Mouse (Mus musculus) central nervous system, embryonic 11.5 days (tissue): ENCODE data around the gene Adra2c. TPM values are rescaled to one million over a fixed set of nuclear protein-coding genes. Genes with fewer than 3 reads are reported as not detected.

Source experiments
- polyA plus RNA-seq: library from polyadenylated mRNA; depleted of rRNA; stranded (reverse); fragments of >200 nt; gene quantifications from 2 replicates; pipeline ENCODE4 v1.2.3, GENCODE M21; 2012; rRNA removed

The Adra2c gene
- 0.19 and 0.22 TPM in 2 replicates for polyA plus RNA-seq

GRCm38 (mm10) chr5:35278019-35278418 is at the start of gene Adra2c:
Gene Adra2c (plus strand): TSS chr5:35278319.

Other genes starting within 250 kb of the Adra2c start
- gene Hgfac, start 236.8 kb upstream of the Adra2c start, polyA plus RNA-seq = 3.7 and 6.1 TPM in 2 replicates
- gene Dok7, start 221.6 kb upstream of the Adra2c start, polyA plus RNA-seq = 0.55 and 1.7 TPM in 2 replicates
- gene Lrpap1, start 172.6 kb upstream of the Adra2c start, polyA plus RNA-seq = 49.1 and 52.0 TPM in 2 replicates
- 3.5 and 6.5 TPM in 2 replicates for gene Hmx1, start 110.8 kb downstream of the Adra2c start, polyA plus RNA-seq
- 4.5 and 4.8 TPM in 2 replicates for gene Cpz, start 247.4 kb downstream of the Adra2c start, polyA plus RNA-seq